Mouse (Mus musculus) forelimb bud, embryonic 11.5 days (tissue): ENCODE data around the gene Dusp5.

Experiments
- DNase-seq: peaks from one replicate; pipeline ENCODE4 v3.0.0-alpha.2; 2012; ENCODE audit warnings: low read depth, low spot score

Gene Dusp5

GRCm38 (mm10) chr19:53517370-53518096, 11.4 kb upstream of the Dusp5 start:
- no peak for DNase-seq

GRCm38 (mm10) chr19:53519549-53519948, 9.4 kb upstream of the Dusp5 start:
- no peak for DNase-seq

GRCm38 (mm10) chr19:53519981-53520380, 8.9 kb upstream of the Dusp5 start:
- no peak for DNase-seq

- no peak for DNase-seq
Measured at GRCm38 (mm10) chr19:53521137-53521795, 7.6 kb upstream of the Dusp5 start.

- DNase-seq, result no peak
Measured at GRCm38 (mm10) chr19:53527480-53527879, 1.4 kb upstream of the Dusp5 start.

- no peak for DNase-seq
Measured at GRCm38 (mm10) chr19:53528131-53528621, 733 bp upstream of the Dusp5 start.

DNA sequence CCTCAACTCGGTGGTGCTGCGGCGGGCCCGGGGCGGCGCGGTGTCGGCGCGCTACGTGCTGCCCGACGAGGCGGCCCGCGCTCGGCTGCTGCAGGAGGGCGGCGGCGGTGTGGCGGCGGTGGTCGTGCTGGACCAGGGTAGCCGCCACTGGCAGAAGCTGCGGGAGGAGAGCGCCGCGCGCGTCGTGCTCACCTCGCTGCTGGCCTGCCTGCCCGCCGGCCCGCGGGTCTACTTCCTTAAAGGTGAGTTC, 471 bp downstream of the Dusp5 start:
- no peak for DNase-seq

- DNase-seq, result no peak
Measured at GRCm38 (mm10) chr19:53529705-53530562, 1.0 kb downstream of the Dusp5 start.

- DNase-seq, result no peak
Measured at GRCm38 (mm10) chr19:53531416-53531815, 2.5 kb downstream of the Dusp5 start.

GRCm38 (mm10) chr19:53532021-53532420, 3.1 kb downstream of the Dusp5 start:
- DNase-seq, result no peak

DNA sequence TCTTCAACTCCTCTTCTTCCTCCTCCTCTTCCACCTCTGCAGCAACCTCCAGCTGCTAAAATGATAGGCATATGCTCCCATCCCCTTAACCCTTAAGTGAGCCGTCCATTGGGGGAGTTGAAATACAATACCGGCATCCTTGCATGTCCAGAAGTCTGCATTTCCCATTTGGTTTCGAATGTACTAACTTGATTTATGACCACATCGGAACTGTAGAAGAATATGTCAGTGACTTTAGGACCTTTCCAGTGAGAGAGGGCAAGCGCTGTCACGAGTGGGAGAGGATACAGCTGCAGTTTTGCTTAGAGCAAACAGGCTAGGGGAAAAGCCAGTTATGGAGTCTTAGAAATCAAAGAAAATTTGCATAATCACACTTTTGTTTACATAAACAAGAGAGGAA, 3.8 kb downstream of the Dusp5 start:
- no peak for DNase-seq

- no peak for DNase-seq
Measured at GRCm38 (mm10) chr19:53533236-53533635, 4.3 kb downstream of the Dusp5 start.

- DNase-seq, result no peak
Measured at GRCm38 (mm10) chr19:53533810-53534601, 5.1 kb downstream of the Dusp5 start.

GRCm38 (mm10) chr19:53534757-53535410, 6.0 kb downstream of the Dusp5 start:
- no peak for DNase-seq

DNA sequence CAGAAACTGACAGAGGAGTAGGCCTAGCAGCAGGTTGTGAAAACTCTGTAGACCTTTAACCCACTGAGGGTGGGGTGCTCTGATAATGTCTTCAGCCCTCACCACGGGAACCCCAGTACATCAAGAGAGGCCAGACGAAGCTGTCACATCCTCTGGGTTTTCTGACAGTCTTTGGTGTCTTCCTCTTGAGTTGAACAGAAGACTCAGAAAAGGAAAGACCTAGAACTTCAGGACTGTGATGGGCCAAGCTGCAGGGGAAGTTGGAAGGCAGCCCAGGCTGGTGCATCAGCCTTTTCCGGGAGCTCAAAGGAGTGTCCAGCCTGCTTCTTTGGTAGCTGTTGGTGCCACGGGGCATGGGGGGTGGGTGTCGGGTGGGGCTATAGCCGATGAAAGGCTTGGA, 6.5 kb downstream of the Dusp5 start:
- no peak for DNase-seq

GRCm38 (mm10) chr19:53536251-53536650, 7.3 kb downstream of the Dusp5 start:
- DNase-seq, result no peak

DNA sequence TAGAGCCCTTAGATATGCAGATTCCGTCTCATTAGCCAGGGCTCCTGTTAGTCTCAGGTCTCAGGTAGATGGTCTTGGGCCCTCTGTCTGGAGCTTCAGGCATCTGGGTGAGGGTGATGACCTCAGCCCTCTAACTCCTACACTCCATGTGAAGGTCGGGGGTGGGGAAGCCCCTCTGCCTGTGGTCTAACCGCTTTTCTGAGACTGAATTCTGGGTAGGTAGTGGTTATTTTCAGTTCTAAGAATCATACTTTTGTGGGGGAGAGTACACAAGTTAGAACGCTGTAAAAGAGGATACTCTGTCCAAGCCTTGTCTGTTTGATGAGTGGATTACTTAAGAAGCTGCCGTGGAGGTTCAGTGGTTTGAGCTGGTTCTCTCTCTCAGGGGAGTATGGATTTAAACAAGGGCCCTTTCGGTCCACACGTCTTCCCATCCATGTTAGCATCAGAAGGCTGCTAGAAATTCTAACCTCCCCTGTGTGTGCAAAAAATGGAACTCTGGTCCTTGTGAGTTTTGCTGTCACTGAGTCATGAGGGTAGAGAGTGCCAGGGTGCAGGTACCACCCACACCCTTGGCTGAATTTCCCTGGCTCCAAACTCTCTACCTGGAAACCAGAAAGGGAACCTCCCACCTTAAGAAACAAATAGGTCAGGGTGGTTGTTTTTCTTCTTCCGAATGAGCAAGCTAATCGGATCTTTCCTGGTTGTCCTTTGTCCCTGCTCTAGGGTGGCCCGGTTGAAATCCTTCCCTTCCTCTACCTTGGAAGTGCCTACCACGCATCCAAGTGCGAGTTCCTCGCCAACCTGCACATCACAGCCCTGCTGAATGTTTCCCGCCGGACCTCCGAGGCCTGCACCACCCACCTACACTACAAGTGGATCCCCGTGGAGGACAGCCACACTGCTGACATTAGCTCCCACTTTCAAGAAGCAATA, 8.1 kb downstream of the Dusp5 start:
- DNase-seq, result no peak

DNA sequence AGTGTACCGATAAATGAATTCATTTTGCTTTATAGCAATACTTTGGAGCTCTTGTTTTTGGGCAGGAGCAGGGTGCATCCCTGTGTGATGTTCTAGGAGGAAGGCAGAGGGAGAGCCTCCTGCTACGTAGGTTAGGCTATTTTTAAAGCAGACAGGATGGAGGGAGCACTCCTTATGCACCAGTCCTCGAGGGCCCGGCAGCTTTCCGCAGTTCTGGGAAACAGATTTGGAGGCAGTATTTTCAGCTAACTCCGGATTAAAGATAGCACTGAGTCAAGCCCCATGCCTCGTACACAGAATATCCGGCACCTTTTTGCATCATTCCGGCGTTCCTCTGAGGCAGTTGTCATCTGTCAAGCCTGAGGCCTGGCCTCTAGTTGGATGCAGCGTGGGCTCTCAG, 9.1 kb downstream of the Dusp5 start:
- DNase-seq, result no peak

DNA sequence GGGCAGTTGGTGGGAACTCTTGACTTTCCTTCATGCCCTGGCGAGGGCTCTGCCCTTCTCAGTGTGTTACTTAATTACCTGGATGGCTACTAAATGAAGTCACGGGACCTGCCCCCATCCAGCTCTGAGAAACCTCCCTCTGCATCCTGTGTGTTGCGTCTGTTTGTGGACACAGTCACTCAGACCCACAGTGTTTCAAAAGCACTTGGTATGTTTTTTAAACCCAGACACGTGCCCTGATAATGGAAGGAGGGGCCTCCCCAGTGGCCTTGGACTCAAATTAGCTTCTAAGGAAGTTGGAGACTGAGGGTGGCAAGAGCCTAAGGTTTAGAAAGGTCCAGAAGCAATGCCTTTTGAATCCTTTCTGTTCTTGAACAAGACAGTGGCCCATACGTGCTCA, 9.9 kb downstream of the Dusp5 start:
- DNase-seq, result no peak

DNA sequence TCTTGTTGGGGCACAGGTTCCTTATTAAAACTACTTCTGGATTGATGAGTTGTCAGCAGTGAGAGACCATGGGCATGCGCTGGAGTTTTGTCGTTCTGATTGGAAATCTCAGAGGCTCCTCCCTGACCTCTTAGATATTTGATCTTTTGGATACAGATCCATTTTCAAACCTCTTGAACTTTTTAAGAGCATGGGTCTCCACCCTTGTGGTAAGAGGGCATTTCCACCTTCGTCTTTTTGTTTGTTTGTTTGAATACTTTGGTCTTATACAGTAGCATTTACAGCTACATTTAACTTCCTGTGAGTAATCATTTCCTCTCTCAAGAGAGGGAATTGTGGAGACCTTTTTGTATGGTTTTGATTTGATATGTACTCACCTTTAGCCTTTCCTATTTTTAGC, 10.4 kb downstream of the Dusp5 start:
- DNase-seq, result no peak
